Mouse (Mus musculus): ENCODE data around the gene Rpp25l.
"Not testable (repeated sequence)": the region's sequence is repeated elsewhere in the genome, so short reads cannot be mapped to it uniquely, and the experiment has no call there.

Rpp25l gene

GRCm38 (mm10) chr4:41737602-41738255 lies 24.4 kb upstream of the Rpp25l start:
- peak; percentile 55 to 70 for DNase-seq (ENCODE audit: low spot score in 2 of 2)

GRCm38 (mm10) chr4:41731052-41731765 lies 17.9 kb upstream of the Rpp25l start, which contains the start of gene Arid3c:
Gene Arid3c, minus strand, starts transcription at chr4:41731142.
- DNase-seq (ENCODE audit: low spot score in 2 of 2) = no peak

- no peak for DNase-seq (ENCODE audit: low spot score in 2 of 2)
These were observed 13.7 kb upstream of the Rpp25l start for GRCm38 (mm10) chr4:41726826-41727621.

GRCm38 (mm10) chr4:41722918-41723351 lies 9.6 kb upstream of the Rpp25l start, which contains the start of gene Dctn3:
Gene Dctn3, minus strand, starts transcription at chr4:41723170.
- peak; percentile 94 to 95 for DNase-seq (ENCODE audit: low spot score in 2 of 2)

GRCm38 (mm10) chr4:41716834-41717233 lies 3.5 kb upstream of the Rpp25l start:
- no peak for DNase-seq (ENCODE audit: low spot score in 2 of 2)

- DNase-seq (ENCODE audit: low spot score in 2 of 2) = peak in 1 of 2 experiments; percentile 30
These were observed 2.3 kb upstream of the Rpp25l start for GRCm38 (mm10) chr4:41715596-41715995.

- no peak for DNase-seq (ENCODE audit: low spot score in 2 of 2)
These were observed 1.7 kb upstream of the Rpp25l start for GRCm38 (mm10) chr4:41715082-41715481.

GRCm38 (mm10) chr4:41714276-41714675 lies 942 bp upstream of the Rpp25l start:
- DNase-seq (ENCODE audit: low spot score in 2 of 2) = peak in 1 of 2 experiments; percentile 76

- peak; percentile 28 to 40 for DNase-seq (ENCODE audit: low spot score in 2 of 2)
These were observed 725 bp downstream of the Rpp25l start for GRCm38 (mm10) chr4:41712421-41713196.

- no peak for DNase-seq (ENCODE audit: low spot score in 2 of 2)
These were observed 1.5 kb downstream of the Rpp25l start for GRCm38 (mm10) chr4:41711705-41712375.

GRCm38 (mm10) chr4:41710229-41710628 lies 3.1 kb downstream of the Rpp25l start:
- DNase-seq (ENCODE audit: low spot score in 2 of 2) = no peak

- peak in 1 of 2 experiments; percentile 53 for DNase-seq (ENCODE audit: low spot score in 2 of 2)
These were observed 5.1 kb downstream of the Rpp25l start for GRCm38 (mm10) chr4:41708192-41708745.

GRCm38 (mm10) chr4:41707011-41707535 lies 6.3 kb downstream of the Rpp25l start:
- DNase-seq (ENCODE audit: low spot score in 2 of 2) = peak in 1 of 2 experiments; percentile 54

- no peak for DNase-seq (ENCODE audit: low spot score in 2 of 2)
These were observed 7.2 kb downstream of the Rpp25l start for GRCm38 (mm10) chr4:41705922-41706754.

GRCm38 (mm10) chr4:41704651-41705050 lies 8.7 kb downstream of the Rpp25l start:
- DNase-seq (ENCODE audit: low spot score in 2 of 2) = no peak

- DNase-seq (ENCODE audit: low spot score in 2 of 2) = not testable (repeated sequence)
These were observed 11.1 kb downstream of the Rpp25l start for GRCm38 (mm10) chr4:41702226-41702625.

- DNase-seq (ENCODE audit: low spot score in 2 of 2) = not testable (repeated sequence)
These were observed 13.1 kb downstream of the Rpp25l start for GRCm38 (mm10) chr4:41700224-41700623.

- not testable (repeated sequence) for DNase-seq (ENCODE audit: low spot score in 2 of 2)
These were observed 13.6 kb downstream of the Rpp25l start, which contains the start of gene Il11ra1 for GRCm38 (mm10) chr4:41699783-41700182. Gene Il11ra1, plus strand, starts transcription at chr4:41699989.

GRCm38 (mm10) chr4:41698421-41699016 lies 14.8 kb downstream of the Rpp25l start:
- DNase-seq (ENCODE audit: low spot score in 2 of 2) = peak; percentile 51 to 52
